Mouse (Mus musculus) embryo, embryonic 10 days (tissue): ENCODE results near the gene Cd24a.

ENCODE experiments used
- DNase-seq: peaks from one replicate; pipeline ENCODE4 v3.0.0-alpha.2; 2015; ENCODE audit warnings: low spot score

The Cd24a gene

DNA sequence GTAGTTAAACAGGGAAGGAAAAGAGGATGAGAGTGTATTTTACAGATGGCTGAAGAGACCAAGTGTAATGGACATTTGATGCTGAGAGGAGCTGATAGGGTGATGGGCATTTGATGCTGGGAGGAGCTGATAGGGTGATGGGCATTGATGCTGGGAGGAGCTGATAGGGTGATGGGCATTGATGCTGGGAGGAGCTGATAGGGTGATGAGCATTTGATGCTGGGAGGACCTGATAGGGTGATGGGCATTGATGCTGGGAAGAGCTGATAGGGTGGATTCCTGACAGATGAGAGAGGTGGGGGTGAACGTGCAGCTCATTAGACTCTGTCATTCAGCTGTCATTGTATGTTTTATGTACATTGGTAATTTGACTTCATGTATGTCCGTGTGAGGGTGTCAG lies 47.5 kb downstream of the Cd24a start:
- no peak for DNase-seq

DNA sequence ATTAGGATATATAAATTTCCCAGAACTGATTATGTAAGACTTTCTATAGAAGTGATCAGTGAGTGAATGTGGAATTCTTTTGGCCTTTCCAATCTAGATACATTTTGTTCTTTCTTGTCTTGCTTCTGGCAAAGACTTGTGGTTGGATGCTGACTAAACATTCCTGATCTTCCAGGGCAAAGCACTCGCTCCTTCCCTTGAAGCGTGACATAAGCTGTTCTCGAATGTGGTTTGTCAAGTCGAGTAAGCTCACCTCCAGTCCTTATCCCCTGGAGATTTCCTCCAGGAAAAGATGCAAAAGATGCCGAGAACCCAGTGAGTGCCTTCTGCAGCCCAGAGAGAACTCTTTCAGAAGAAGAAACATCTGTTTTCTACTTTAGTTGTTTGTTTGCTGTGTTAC lies 51.1 kb downstream of the Cd24a start:
- no peak for DNase-seq

DNA sequence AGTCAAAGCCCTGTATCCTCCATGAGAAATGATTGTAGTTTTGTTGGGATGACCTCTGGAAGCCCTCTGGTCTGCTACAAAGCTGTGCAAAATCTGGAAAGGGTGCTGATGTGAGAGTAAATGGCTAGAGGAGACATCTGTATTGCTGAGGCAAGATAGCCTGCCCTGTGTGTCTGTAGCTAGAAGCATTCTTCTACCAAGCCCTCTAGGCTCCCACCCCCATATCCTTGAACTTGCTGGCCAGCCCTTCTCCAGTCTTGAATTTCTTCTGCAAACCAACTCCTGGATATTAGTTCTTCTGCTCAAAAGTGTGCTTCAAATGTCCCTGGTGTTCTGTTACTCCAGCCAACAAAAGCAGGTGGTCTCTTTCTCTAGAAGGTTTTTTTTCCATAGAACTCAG lies 51.8 kb downstream of the Cd24a start:
- no peak for DNase-seq

DNA sequence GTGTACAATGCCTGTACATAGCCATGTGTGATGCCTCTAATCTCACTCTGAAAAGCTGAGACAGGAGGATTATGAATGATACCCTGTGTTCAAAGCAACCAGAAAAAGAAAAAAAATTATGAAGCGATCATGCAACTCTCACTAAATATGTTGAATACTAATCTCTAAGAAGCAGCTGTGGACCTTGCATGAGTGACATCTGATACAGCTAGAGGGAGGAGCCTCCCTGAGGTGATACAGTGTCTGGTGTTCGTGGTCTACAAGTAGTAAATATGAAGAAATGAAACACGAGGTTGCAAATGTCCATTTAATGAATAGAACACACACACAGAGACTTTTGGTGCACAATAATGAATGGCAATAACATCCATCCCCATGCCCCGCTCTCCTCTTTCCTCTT lies 52.5 kb downstream of the Cd24a start:
- no peak for DNase-seq

DNA sequence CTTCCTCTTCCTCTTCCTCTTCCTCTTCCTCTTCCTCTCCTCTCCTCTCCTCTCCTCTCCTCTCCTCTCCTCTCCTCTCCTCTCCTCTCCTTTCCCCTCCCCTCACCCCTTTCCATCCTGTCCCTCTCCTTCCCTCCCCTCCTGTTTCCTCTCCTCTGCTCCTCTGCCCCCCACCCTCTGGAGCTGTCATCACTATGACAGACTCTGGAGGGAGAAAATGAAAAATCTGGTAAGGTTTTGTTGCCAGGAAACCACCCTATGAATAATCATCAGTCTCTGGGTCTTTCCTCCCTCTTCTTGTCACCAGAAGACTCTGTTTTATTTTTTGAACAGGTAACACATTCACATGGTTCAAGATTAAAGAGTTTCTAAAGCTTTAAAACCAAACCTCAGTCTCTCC lies 53.0 kb downstream of the Cd24a start:
- no peak for DNase-seq

DNA sequence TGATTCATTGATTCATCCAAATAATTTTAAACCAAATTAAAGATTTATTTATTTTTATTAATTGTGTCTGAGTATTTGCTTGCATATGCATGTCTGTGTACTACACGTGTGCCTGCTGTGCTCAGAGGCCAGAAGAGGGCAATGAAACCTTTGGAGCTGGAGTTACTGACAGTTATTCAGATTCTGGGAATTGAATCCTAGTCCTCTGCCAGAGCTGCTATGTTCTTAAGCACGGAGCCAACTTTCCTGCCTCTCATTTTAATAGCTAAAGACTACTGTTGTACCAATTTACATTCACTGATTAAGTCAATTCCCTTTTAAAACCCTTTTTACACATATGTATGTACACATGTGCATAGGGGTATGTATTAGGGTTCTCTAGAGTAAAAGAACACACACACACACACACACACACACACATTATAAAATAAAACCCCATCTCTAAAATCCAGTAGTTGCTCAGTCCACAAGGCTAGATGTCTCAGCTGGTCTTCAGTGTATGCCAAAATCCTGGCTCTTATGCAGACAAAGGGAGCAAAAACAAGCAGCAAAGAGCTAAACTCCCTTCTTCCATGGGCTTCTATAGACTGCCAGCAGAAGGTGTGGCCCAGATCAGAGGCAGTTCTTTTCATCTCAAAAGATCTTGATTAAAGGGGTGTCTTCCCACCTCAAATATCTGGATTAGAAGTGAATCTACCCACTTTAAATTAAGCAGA lies 53.7 kb downstream of the Cd24a start:
- no peak for DNase-seq

DNA sequence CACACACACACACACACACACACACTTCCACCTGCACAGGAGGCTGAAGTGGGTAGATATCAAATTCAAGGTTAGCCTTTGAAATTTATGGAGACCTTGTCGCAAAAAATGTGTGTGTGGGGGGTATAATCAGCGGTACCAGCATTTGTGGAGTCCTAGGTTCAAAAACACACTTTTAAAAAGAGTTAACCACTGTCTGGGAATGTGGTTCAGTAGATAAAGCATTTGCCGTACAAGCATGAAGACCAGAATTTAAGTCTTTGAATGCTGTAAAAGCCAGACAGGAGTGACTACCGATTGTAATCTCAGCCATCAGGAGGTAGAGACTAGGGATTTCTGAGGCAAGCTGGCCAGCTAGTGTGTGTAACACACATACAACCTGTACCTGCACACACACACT lies 55.0 kb downstream of the Cd24a start:
- no peak for DNase-seq
